Mouse (Mus musculus) bone marrow, adult 2 months (tissue): Measurements from ENCODE around the gene Avpr2.

ENCODE experiments used
- CTCF ChIP-seq: fragments of 200-500 bp; IDR thresholded peaks from 2 replicates; pipeline ENCODE4 v1.5.1; 2011; ENCODE audit warnings: low read length, control low read depth; ENCODE audit not compliant: control insufficient read depth, insufficient read depth
- POLR2A ChIP-seq: fragments of 200-500 bp; IDR thresholded peaks from 2 replicates; pipeline ENCODE4 v1.6.1; 2011; ENCODE audit warnings: low read depth, mild to moderate bottlenecking, control low read depth, low read length, borderline replicate concordance; ENCODE audit not compliant: control insufficient read depth

GRCm38 (mm10) chrX:73875881-73876280, 16.0 kb upstream of the Avpr2 start:
- no peak for TF ChIP-seq CTCF
- no peak for TF ChIP-seq POLR2A
